Comparison of ENCODE assay signal across 10 mouse cellular contexts in genomic region chr2:173050604-173051382, GRCm38 (mm10). TPM values are rescaled to one million over a fixed set of nuclear protein-coding genes. Genes with fewer than 3 reads are reported as not detected.
DNase-seq lines count a peak whose midpoint lies in the region; ATAC-seq and TF ChIP-seq lines count a peak whose summit lies in the region.
"Had no signal": no experiment of that assay in that cellular context is flagged by ENCODE, and none has a peak within 500 bp of the region (broad histone marks: within the 10 kb centered on the region; RNA-seq: fewer than 3 reads in every experiment).

No protein-coding gene starts in this region.

- peaks cover 12% of the 10 kb centered on the region; the same call in 1 of the 2 replicates for H3K4me1 ChIP-seq in midbrain, embryonic 11.5 days (ENCODE audit: control insufficient read depth, insufficient read depth, low read length)
- no peaks in the 10 kb centered on the region for H3K4me1 ChIP-seq in midbrain, postnatal 0 days (ENCODE audit: insufficient read depth, low read length)
- H3K4me1 ChIP-seq in liver, embryonic 14.5 days (replicated peaks; ENCODE audit: control insufficient read depth in 2 of 2, insufficient read depth in 2 of 2, low read length in 1 of 2), result peaks cover 5 to 12% of the 10 kb centered on the region in 2 experiments

- H3K9ac ChIP-seq in midbrain, embryonic 11.5 days (ENCODE audit: low read length), result no peak overlapping the region
- no peak overlapping the region for H3K9ac ChIP-seq in midbrain, postnatal 0 days (replicated peaks; ENCODE audit: low read length, poor library complexity, severe bottlenecking)
- 0 out of 2 replicates have a peak overlapping the region, but pooled peaks have one; percentile 13 for H3K9ac ChIP-seq in liver, embryonic 14.5 days (replicated peaks)
- H3K9ac ChIP-seq: embryonic facial prominence, embryonic 12.5 days; limb, embryonic 12.5 days had no signal

- peak; percentile 3 for DNase-seq in adrenal gland, postnatal 10 days
- DNase-seq in adrenal gland, postnatal 25 days, result no peak
- DNase-seq in midbrain, embryonic 11.5 days (ENCODE audit: low spot score, missing footprints), result no peak
- DNase-seq in midbrain, postnatal 0 days (ENCODE audit: low spot score), result no peak
- DNase-seq in NIH3T3 (ENCODE audit: low read depth), result peak; percentile 45
- DNase-seq in liver, embryonic 14.5 days (ENCODE audit: low read depth in 3 of 3, low spot score in 3 of 3), result no peak
- no peak for DNase-seq in gastrocnemius, postnatal 14 days

- no peaks in the 10 kb centered on the region for H3K36me3 ChIP-seq in midbrain, embryonic 11.5 days (ENCODE audit: control insufficient read depth, insufficient read depth, low read length)
- H3K36me3 ChIP-seq in midbrain, postnatal 0 days (ENCODE audit: insufficient read depth, low read length), result no peaks in the 10 kb centered on the region
- H3K36me3 ChIP-seq in liver, embryonic 14.5 days (replicated peaks; ENCODE audit: control insufficient read depth, insufficient read depth, low read depth), result no peaks in the 10 kb centered on the region
- H3K36me3 ChIP-seq: embryonic facial prominence, embryonic 12.5 days; limb, embryonic 12.5 days had no signal

- H3K27ac ChIP-seq in midbrain, embryonic 11.5 days (ENCODE audit: low read depth, low read length), result no peak overlapping the region
- no peak overlapping the region for H3K27ac ChIP-seq in midbrain, postnatal 0 days (ENCODE audit: low read depth, low read length)
- no peak overlapping the region for H3K27ac ChIP-seq in liver, embryonic 14.5 days
- H3K27ac ChIP-seq: embryonic facial prominence, embryonic 12.5 days; limb, embryonic 12.5 days had no signal

- H3K4me2 ChIP-seq in midbrain, embryonic 11.5 days, result no peak overlapping the region
- H3K4me2 ChIP-seq in midbrain, postnatal 0 days (ENCODE audit: low read depth, low read length, poor library complexity, severe bottlenecking), result no peak overlapping the region
- no peak overlapping the region for H3K4me2 ChIP-seq in liver, embryonic 14.5 days (ENCODE audit: low read depth)
- H3K4me2 ChIP-seq: embryonic facial prominence, embryonic 12.5 days; limb, embryonic 12.5 days had no signal

- no peak for TF ChIP-seq EP300 in liver, embryonic 14.5 days (IDR thresholded peaks at IDR 0.05; ENCODE audit: low read depth)

- H3K9me3 ChIP-seq in midbrain, embryonic 11.5 days (ENCODE audit: control insufficient read depth, low read length), result no peaks in the 10 kb centered on the region
- H3K9me3 ChIP-seq in midbrain, postnatal 0 days (ENCODE audit: low read length), result no peaks in the 10 kb centered on the region
- no peaks in the 10 kb centered on the region for H3K9me3 ChIP-seq in liver, embryonic 14.5 days (ENCODE audit: control insufficient read depth, low read length)
- H3K9me3 ChIP-seq: embryonic facial prominence, embryonic 12.5 days; limb, embryonic 12.5 days had no signal

- ATAC-seq in midbrain, embryonic 11.5 days (ENCODE audit: low FRiP score), result peak; percentile 47
- ATAC-seq in midbrain, postnatal 0 days (ENCODE audit: low FRiP score), result no peak
- peak; percentile 23; the same call in 1 of the 2 replicates for ATAC-seq in liver, embryonic 14.5 days (ENCODE audit: insufficient read depth)
- ATAC-seq in megakaryocyte, adult 5-6 weeks (ENCODE audit: poor library complexity, severe bottlenecking), result no peak

- TF ChIP-seq CTCF in midbrain, postnatal 0 days (IDR thresholded peaks at IDR 0.05), result no peak
- peak; percentile 45 for TF ChIP-seq CTCF in liver, embryonic 14.5 days (IDR thresholded peaks at IDR 0.05; ENCODE audit: low read depth)

- 27% methylated on average over 8 of the region's 8 CpGs for WGBS in midbrain, embryonic 11.5 days
- 36% methylated on average over 8 of the region's 8 CpGs for WGBS in midbrain, postnatal 0 days
- 47% methylated on average over 8 of the region's 8 CpGs for WGBS in liver, embryonic 14.5 days (ENCODE audit: insufficient replicate concordance)

- no peaks in the 10 kb centered on the region for H3K27me3 ChIP-seq in midbrain, embryonic 11.5 days (ENCODE audit: control insufficient read depth, insufficient read depth, low read length)
- H3K27me3 ChIP-seq in midbrain, postnatal 0 days (ENCODE audit: insufficient read depth, low read length), result no peaks in the 10 kb centered on the region
- H3K27me3 ChIP-seq in liver, embryonic 14.5 days (ENCODE audit: control insufficient read depth, insufficient read depth, low read length), result no peaks in the 10 kb centered on the region
- H3K27me3 ChIP-seq: embryonic facial prominence, embryonic 12.5 days; limb, embryonic 12.5 days had no signal

- no peak overlapping the region for H3K4me3 ChIP-seq in midbrain, embryonic 11.5 days (ENCODE audit: low read depth, low read length)
- no peak overlapping the region for H3K4me3 ChIP-seq in midbrain, postnatal 0 days (ENCODE audit: low read depth, low read length)
- no peak overlapping the region for H3K4me3 ChIP-seq in liver, embryonic 14.5 days (ENCODE audit: insufficient read depth in 1 of 2, low read depth in 2 of 2, low read length in 2 of 2)
- H3K4me3 ChIP-seq: embryonic facial prominence, embryonic 12.5 days; limb, embryonic 12.5 days had no signal

- intact Hi-C loops in gastrocnemius, postnatal 14 days (cut with DNase I; ENCODE audit: low total_unique reads), result no loop called here

RNA-seq across cellular contexts. Expression of gene Rbm38, which starts 30.5 kb away (rescaled TPM):
- total RNA-seq in adrenal gland, postnatal 10 days (2021), result 10 to 100 TPM; 25.3 to 39.6 TPM
- 24.7 and 29.3 TPM in 2 replicates for total RNA-seq in adrenal gland, postnatal 25 days (2021)
- polyA plus RNA-seq in midbrain, embryonic 11.5 days (2014; fragmentation: Nextera tagmentation; extraction: Ambion mirVana), result 70.4 and 77.3 TPM in 2 replicates
- 7.6 and 8.4 TPM in 2 replicates for total RNA-seq in midbrain, postnatal 0 days (2014; rRNA removed)
- 7.3 and 7.4 TPM in 2 replicates for polyA plus RNA-seq in midbrain, postnatal 0 days (2015; fragmentation: Nextera tagmentation; extraction: Ambion mirVana)
- 274 and 315 TPM in 2 replicates for polyA plus RNA-seq in liver, embryonic 14.5 days (2012; rRNA removed)
- 270 and 320 TPM in 2 replicates for polyA plus RNA-seq in liver, embryonic 14.5 days (2014; fragmentation: Nextera tagmentation; extraction: Ambion mirVana)
- total RNA-seq in gastrocnemius, postnatal 14 days (2021), result 100 to 1,000 TPM; 132 to 175 TPM
- total RNA-seq in megakaryocyte, adult 5-6 weeks (2015), result 124 and 143 TPM in 2 replicates
- 43.2 and 59.0 TPM in 2 replicates for total RNA-seq in megakaryocyte, adult 5-6 weeks (2017)

RNA-seq across cellular contexts. Expression of gene Rae1, which starts 50.9 kb away (rescaled TPM):
- 10 to 100 TPM; 51.6 to 54.8 TPM for total RNA-seq in adrenal gland, postnatal 10 days (2021)
- total RNA-seq in adrenal gland, postnatal 25 days (2021), result 65.9 and 80.5 TPM in 2 replicates
- 137 and 140 TPM in 2 replicates for polyA plus RNA-seq in midbrain, embryonic 11.5 days (2014; fragmentation: Nextera tagmentation; extraction: Ambion mirVana)
- total RNA-seq in midbrain, postnatal 0 days (2014; rRNA removed), result 93.8 and 98.3 TPM in 2 replicates
- polyA plus RNA-seq in midbrain, postnatal 0 days (2015; fragmentation: Nextera tagmentation; extraction: Ambion mirVana), result 127 and 130 TPM in 2 replicates
- 39.4 and 45.9 TPM in 2 replicates for polyA plus RNA-seq in liver, embryonic 14.5 days (2012; rRNA removed)
- 65.3 and 71.1 TPM in 2 replicates for polyA plus RNA-seq in liver, embryonic 14.5 days (2014; fragmentation: Nextera tagmentation; extraction: Ambion mirVana)
- total RNA-seq in gastrocnemius, postnatal 14 days (2021), result 10 to 100 TPM; 20.0 to 23.6 TPM
- total RNA-seq in megakaryocyte, adult 5-6 weeks (2015), result 53.2 and 72.9 TPM in 2 replicates
- 42.4 and 54.3 TPM in 2 replicates for total RNA-seq in megakaryocyte, adult 5-6 weeks (2017)

Comparison
In these comparisons a context has a peak if more than half of its experiments do, and no peak if none do; other contexts are left out.
1. DNase-seq: peak in adrenal gland, postnatal 10 days (single experiment) and NIH3T3 (single experiment); none in adrenal gland, postnatal 25 days (single experiment), midbrain, embryonic 11.5 days (single experiment), midbrain, postnatal 0 days (single experiment), liver, embryonic 14.5 days (0 of 3) and gastrocnemius, postnatal 14 days (single experiment).
2. ATAC-seq: peak in midbrain, embryonic 11.5 days (single experiment) and liver, embryonic 14.5 days (single experiment); none in midbrain, postnatal 0 days (single experiment) and megakaryocyte, adult 5-6 weeks (single experiment).